Mouse (Mus musculus): ENCODE measurements around the gene Slco2a1. TPM values are rescaled to one million over a fixed set of nuclear protein-coding genes. Genes with fewer than 3 reads are reported as not detected.
A peak's percentile ranks its signal among the peaks of the same experiment; 100 is the strongest.
"Not testable (repeated sequence)": the region's sequence is repeated elsewhere in the genome, so short reads cannot be mapped to it uniquely, and the experiment has no call there.

The Slco2a1 gene
- polyA plus RNA-seq, 1 experiment, result not detected

DNA sequence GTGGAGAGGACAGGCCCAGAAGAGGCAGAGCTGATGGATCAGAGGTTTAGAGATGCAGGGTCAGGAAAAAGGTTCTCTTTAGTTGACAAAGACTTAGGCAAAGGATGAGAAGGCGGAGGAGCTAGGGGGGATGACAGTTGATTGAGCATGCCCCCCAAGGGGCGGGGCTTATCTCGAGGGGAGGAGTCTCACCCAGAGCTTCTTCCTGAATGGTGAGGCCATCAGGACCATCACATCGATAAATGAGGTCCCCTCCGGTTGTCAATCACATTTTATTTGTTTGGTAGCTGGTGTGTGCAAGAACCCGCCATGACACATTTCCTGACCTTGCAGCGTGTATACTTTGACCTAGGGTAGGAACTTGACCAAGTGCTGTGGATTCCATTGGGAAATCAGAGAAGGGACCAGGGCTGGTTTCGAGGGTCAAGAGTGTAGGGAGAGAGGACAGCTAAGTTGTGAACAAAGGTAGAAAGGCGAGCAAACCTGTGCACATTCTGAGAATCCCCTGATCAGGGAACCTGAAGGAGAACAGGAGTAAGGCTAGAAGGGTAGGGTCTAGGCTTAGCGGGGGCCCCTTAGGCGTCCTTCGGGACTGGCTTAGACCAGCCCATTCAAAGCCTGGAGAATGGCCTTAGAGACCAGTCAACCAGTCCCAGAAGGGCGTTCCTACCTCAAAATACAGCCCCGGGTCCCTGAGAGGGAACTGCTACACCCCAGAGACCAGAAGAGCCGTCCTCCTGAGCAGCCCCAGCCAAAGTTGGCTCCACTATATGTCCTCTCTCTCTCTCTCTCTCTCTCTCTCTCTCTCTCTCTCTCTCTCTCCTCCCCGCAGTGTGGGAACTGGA is 102.7 kb downstream of the Slco2a1 start:
- WGBS, result 86% methylated on average over 16 of the region's 16 CpGs
- no peak for TF ChIP-seq POLR2A (IDR thresholded peaks at IDR 0.05; ENCODE audit: insufficient read depth, low read depth, low read length)
- no peak for TF ChIP-seq CTCF (IDR thresholded peaks at IDR 0.05; ENCODE audit: insufficient read depth, low read depth, low read length)
- Histone ChIP-seq H3K27ac (ENCODE audit: insufficient read depth, low read depth, low read length) (no peak overlapping the region), H3K4me3 (ENCODE audit: insufficient read depth, low read depth, low read length) (no peak overlapping the region), H3K4me1 (ENCODE audit: control insufficient read depth, insufficient read depth, low read length) (no peaks in the 10 kb centered on the region)

DNA sequence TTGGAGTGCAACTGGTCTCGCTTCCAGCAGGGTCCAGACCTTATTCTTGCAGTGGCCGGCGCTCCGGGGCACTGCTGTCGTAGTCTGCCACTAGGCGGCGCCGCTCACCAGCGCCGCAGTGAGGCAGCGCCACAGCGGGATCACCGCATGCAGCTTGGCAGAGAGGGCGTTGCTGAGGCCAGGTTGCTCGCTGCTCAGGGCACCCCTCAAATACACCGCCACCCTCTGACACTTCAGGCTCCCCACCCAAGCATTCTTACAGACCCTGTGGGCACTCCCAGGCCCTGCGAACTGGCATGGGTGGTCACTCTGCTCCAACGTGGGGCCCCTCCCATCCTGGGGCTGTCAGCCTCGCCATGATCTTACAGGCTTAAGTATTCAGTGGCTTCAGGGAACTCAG is 103.7 kb downstream of the Slco2a1 start:
- H3K4me1 ChIP-seq (ENCODE audit: control insufficient read depth, insufficient read depth, low read length), result peaks cover under 1% of the 10 kb centered on the region; the same call in 1 of the 2 replicates
- no peak overlapping the region for H3K27ac ChIP-seq (ENCODE audit: insufficient read depth, low read depth, low read length)
- WGBS, result under 1% methylated on average over 19 of the region's 19 CpGs
- TF ChIP-seq POLR2A (IDR thresholded peaks at IDR 0.05; ENCODE audit: insufficient read depth, low read depth, low read length) (no peak), CTCF (IDR thresholded peaks at IDR 0.05; ENCODE audit: insufficient read depth, low read depth, low read length) (peak; percentile 98)
- H3K4me3 ChIP-seq (ENCODE audit: insufficient read depth, low read depth, low read length), result peak overlapping the region; percentile 42

DNA sequence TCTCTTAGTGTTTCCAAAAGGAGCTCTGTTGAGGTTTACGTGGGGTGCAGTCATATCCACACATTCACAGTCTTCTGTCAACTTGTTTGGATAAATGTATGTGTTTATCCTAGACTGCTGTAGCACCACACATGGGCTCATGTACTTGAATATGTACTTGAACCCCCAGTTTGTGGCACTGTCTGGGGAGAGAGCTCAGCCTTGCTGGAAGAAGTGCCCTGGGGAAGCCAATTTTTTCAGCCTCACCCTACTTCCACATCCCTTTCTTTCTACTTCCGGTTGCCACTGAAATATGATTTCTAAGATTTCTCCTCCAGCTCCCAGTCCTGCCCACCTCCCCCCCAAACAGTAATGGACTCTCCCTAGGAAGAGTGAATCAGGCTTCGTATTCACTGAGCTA is 105.2 kb downstream of the Slco2a1 start:
- no peak for TF ChIP-seq CTCF (IDR thresholded peaks at IDR 0.05; ENCODE audit: insufficient read depth, low read depth, low read length)
- TF ChIP-seq POLR2A (IDR thresholded peaks at IDR 0.05; ENCODE audit: insufficient read depth, low read depth, low read length), result no peak
- Histone ChIP-seq H3K4me3 (ENCODE audit: insufficient read depth, low read depth, low read length) (no peak overlapping the region), H3K27ac (ENCODE audit: insufficient read depth, low read depth, low read length) (no peak overlapping the region), H3K4me1 (ENCODE audit: control insufficient read depth, insufficient read depth, low read length) (peaks cover 4% of the 10 kb centered on the region; the same call in 1 of the 2 replicates)
- 69% methylated on average over 3 of the region's 3 CpGs for WGBS

GRCm38 (mm10) chr9:103108341-103108798 is 119.9 kb downstream of the Slco2a1 start:
- 19% methylated on average over 11 of the region's 14 CpGs for WGBS
- not testable (repeated sequence) for H3K4me1 ChIP-seq (ENCODE audit: control insufficient read depth, insufficient read depth, low read length); H3K4me3 ChIP-seq (ENCODE audit: insufficient read depth, low read depth, low read length)
- peak overlapping the region; percentile 94 for H3K27ac ChIP-seq (ENCODE audit: insufficient read depth, low read depth, low read length)

DNA sequence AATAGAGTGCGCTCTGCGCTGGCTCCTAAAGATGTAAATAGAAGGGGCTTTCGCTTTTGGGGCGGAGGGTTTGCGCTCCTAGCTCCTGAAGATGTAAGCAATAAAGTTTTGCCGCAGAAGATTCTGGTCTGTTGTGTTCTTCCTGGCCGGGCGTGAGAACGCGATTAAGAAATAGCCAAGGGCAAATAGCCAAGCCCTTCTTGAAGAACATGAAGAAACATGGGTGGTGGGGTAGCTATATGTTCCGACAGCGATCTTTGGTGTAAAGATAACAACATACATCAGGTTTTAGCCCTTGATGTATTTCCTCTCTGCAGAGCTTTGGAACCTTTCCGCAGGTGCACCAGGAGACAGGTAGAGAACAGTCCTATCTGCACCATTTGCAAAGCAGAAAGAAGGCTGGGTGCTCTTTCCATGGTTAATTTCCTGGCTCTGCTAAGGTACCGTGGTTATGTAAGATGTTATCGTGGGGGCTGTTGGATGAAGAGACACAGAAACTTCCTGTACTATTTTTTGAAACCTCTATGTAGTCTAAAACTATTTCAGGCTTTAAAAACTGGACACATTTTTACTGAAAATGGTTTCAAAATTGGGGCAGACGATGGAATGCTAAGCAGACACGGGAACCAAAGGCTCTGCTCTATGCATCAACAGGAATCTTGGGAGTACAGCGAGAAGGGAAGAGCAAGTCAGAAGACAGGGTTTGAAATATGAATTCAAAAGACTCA is 120.6 kb downstream of the Slco2a1 start:
- Histone ChIP-seq H3K4me1 (ENCODE audit: control insufficient read depth, insufficient read depth, low read length) (peaks cover 16% of the 10 kb centered on the region), H3K4me3 (ENCODE audit: insufficient read depth, low read depth, low read length) (peak overlapping the region; percentile 49), H3K27ac (ENCODE audit: insufficient read depth, low read depth, low read length) (peak overlapping the region; percentile 93)
- 16% methylated on average over 18 of the region's 18 CpGs for WGBS
- no peak for TF ChIP-seq POLR2A (IDR thresholded peaks at IDR 0.05; ENCODE audit: insufficient read depth, low read depth, low read length)
- TF ChIP-seq CTCF (IDR thresholded peaks at IDR 0.05; ENCODE audit: insufficient read depth, low read depth, low read length), result no peak

DNA sequence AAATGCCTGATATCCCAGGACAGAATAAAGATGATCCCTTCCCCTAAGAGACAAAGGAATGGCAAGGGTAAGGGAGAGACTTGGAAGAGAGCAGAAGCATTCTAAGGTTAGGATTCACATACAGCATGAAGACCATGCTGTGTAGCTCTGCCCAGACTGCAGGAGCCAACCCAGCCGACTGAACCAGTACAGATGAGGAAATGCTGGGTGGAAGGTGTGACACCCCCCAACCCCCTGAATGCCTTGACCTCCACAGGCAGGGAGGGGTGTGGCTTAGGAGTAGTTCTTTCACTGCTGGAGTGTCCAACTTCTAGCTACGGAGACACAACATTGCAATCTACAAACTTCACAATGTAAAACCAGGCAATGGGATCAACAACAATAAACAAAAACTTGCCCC is 121.4 kb downstream of the Slco2a1 start:
- TF ChIP-seq POLR2A (IDR thresholded peaks at IDR 0.05; ENCODE audit: insufficient read depth, low read depth, low read length) (no peak), CTCF (IDR thresholded peaks at IDR 0.05; ENCODE audit: insufficient read depth, low read depth, low read length) (no peak)
- Histone ChIP-seq H3K27ac (ENCODE audit: insufficient read depth, low read depth, low read length) (no peak overlapping the region), H3K4me3 (ENCODE audit: insufficient read depth, low read depth, low read length) (no peak overlapping the region), H3K4me1 (ENCODE audit: control insufficient read depth, insufficient read depth, low read length) (peaks cover 22% of the 10 kb centered on the region)
- 53% methylated on average over 2 of the region's 2 CpGs for WGBS

GRCm38 (mm10) chr9:103110727-103111501 is 122.4 kb downstream of the Slco2a1 start:
- Histone ChIP-seq H3K4me1 (ENCODE audit: control insufficient read depth, insufficient read depth, low read length) (peaks cover 28% of the 10 kb centered on the region), H3K4me3 (ENCODE audit: insufficient read depth, low read depth, low read length) (peak overlapping the region; percentile 64), H3K27ac (ENCODE audit: insufficient read depth, low read depth, low read length) (peak overlapping the region; percentile 71)
- 16% methylated on average over 18 of the region's 18 CpGs for WGBS
- TF ChIP-seq POLR2A (IDR thresholded peaks at IDR 0.05; ENCODE audit: insufficient read depth, low read depth, low read length), result no peak
- TF ChIP-seq CTCF (IDR thresholded peaks at IDR 0.05; ENCODE audit: insufficient read depth, low read depth, low read length), result no peak

GRCm38 (mm10) chr9:103111621-103112470 is 123.3 kb downstream of the Slco2a1 start, which contains the start of gene Rab6b:
Gene Rab6b (plus strand): TSS chr9:103111787.
- H3K4me3 ChIP-seq (ENCODE audit: insufficient read depth, low read depth, low read length), result peak within 1 kb of the TSS; percentile 64
- under 1% methylated on average over 64 of the region's 81 CpGs for WGBS
- peaks cover 31% of the 10 kb centered on the region for H3K4me1 ChIP-seq (ENCODE audit: control insufficient read depth, insufficient read depth, low read length)
- peak within 1 kb of the TSS; percentile 71 for H3K27ac ChIP-seq (ENCODE audit: insufficient read depth, low read depth, low read length)
- TF ChIP-seq POLR2A (IDR thresholded peaks at IDR 0.05; ENCODE audit: insufficient read depth, low read depth, low read length) (peak; percentile 65; the same call in 1 of the 2 replicates), CTCF (IDR thresholded peaks at IDR 0.05; ENCODE audit: insufficient read depth, low read depth, low read length) (0 out of 2 replicates have a peak, but pooled peaks have one; percentile 21)
